Mouse (Mus musculus): ENCODE measurements around the gene Cdc42bpa. TPM values are rescaled to one million over a fixed set of nuclear protein-coding genes. Genes with fewer than 3 reads are reported as not detected.
"Not testable (repeated sequence)": the region's sequence is repeated elsewhere in the genome, so short reads cannot be mapped to it uniquely, and the experiment has no call there.

The Cdc42bpa gene
- total RNA-seq, 2 experiments from 2014 or later = 185 to 187 TPM

- intact Hi-C loops (cut with DNase I) = loop anchor here (10.0 kb wide), 1 partner anchor 49 kb away; no protein-coding TSS in a partner anchor
- DNase-seq = no peak
These were observed 63.2 kb downstream of the Cdc42bpa start for GRCm38 (mm10) chr1:180023512-180023911.

- intact Hi-C loops (cut with DNase I) = loop anchor here (10.0 kb wide), 1 partner anchor 55 kb away; no protein-coding TSS in a partner anchor
- not testable (repeated sequence) for DNase-seq
These were observed 69.6 kb downstream of the Cdc42bpa start for GRCm38 (mm10) chr1:180029863-180030262.

- intact Hi-C loops (cut with DNase I) = no loop called here
- DNase-seq = no peak
These were observed 70.5 kb downstream of the Cdc42bpa start for GRCm38 (mm10) chr1:180030631-180031365.

DNA sequence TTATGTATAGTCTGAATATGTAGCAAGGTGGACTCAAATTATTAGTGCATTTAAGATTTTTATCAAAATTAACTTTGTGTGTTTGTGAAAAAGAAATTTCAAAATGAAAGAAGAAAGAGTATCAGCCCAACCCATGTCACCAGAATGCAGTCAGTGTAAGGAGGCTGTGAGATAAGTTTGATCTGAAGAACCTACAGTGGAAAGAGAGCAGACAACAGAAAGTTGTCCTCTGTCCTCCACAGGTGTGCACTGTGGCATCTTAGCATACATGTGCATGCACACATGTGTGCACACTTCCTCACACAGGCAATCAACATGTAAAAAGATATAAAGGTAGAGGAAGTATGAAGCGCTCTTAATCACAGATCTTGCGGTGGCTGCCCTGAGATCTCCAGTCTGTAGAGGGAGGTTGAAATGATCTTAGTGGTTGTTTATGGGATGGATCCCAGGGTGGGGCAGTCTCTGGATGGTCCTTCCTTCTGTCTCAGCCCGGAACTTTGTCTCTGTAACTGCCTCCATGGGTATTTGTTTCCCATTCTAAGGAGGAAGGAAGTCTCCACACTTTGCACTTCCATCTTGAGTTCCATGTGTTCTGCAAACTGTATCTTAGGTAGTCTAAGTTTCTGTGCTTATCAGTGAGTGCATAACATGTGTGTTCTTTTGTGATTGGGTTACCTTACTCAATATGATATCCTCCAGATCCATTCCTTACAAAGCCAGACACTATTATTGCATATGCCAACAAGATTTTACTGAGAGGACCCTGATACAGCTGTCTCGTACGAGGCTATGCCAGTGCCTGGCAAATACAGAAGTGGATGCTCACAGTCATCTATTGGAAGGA is 71.7 kb downstream of the Cdc42bpa start:
- intact Hi-C loops (cut with DNase I) = no loop called here
- no peak for DNase-seq

DNA sequence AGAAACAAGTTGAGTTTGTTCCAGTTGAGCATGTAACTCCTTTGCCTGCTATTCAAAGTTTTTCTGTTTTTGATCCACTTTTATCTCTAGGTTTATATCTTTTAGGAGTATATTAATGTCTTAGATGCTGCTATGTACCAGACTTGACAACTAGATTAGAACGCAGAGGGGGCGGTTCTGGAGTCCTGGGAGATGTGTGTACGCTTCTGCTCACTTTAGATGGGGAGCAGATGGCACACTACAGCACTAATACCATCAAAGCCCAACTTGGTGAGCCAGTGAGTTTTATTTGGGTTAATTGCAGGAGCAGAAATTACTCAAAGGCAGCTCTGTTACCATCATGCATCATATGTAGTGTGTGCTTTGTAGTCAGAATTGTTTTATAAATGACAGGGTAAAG is 77.2 kb downstream of the Cdc42bpa start:
- intact Hi-C loops (cut with DNase I) = no loop called here
- DNase-seq = no peak

- intact Hi-C loops (cut with DNase I) = no loop called here
- no peak for DNase-seq
These were observed 83.9 kb downstream of the Cdc42bpa start for GRCm38 (mm10) chr1:180044160-180044559.

DNA sequence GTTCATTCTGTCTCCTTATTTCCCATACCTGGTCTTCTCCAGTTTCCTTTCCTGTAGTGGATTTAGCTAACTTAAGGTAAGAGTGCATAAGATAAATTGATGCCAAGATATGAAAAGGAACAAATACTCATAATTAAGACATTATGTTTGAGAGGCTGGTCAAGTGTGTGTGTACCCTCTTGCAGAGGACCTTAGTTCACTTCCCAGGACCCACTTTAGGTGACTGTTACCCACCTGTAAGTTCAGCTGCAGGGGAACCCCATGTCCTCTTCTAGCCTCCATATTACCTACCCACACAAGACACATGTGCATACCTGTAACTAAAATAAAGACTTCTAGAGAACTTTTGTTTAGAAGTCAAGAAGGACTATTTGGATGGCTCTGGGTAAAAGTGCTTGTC is 84.9 kb downstream of the Cdc42bpa start:
- intact Hi-C loops (cut with DNase I) = no loop called here

DNA sequence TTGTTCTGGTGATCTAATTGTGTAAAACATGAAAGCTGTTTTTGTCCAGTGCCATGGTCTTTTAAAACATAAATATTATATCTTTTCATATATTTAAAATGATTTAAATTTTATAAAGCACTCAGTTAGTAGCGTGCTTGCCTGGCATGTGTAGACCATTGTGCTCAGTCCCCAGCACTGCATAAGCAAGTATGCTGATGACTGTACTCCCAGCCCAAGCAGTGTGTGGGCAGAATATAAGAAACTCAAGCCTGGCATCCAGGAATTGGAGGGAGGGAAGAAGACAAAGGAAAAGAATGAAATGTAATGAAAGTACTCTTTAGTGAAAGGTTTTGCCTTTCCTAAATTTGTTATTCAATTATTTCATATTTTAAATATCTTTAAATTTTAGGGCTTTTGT is 128.9 kb downstream of the Cdc42bpa start:
- intact Hi-C loops (cut with DNase I) = no loop called here
- no peak for DNase-seq

More for the DNA sequence above, 84.9 kb downstream of the Cdc42bpa start:
- DNase-seq = no peak

DNA sequence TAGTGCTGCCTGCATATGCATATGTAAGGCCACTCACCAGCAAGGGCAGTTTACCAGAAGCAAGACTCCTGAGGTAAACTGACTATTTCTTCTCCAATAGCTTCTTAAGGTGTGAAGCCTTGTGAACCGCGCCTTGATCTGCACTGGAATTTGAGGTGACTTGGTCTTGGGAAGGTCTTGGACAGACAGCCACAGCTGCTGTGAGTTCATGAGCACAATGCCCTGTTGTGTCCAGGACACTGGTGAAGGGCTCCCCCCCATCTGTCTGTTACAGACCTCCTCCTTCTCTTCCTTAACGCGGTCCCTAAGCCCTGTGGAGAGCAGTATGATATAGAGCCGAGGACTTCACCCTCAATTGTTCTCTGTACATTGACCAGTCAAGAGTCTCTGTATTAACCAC is 138.2 kb downstream of the Cdc42bpa start:
- intact Hi-C loops (cut with DNase I) = no loop called here
- no peak for DNase-seq

GRCm38 (mm10) chr1:180104567-180104966 is 144.3 kb downstream of the Cdc42bpa start:
- DNase-seq = no peak
- intact Hi-C loops (cut with DNase I) = no loop called here

- intact Hi-C loops (cut with DNase I) = no loop called here
These were observed 148.8 kb downstream of the Cdc42bpa start for GRCm38 (mm10) chr1:180109050-180109449.

DNA sequence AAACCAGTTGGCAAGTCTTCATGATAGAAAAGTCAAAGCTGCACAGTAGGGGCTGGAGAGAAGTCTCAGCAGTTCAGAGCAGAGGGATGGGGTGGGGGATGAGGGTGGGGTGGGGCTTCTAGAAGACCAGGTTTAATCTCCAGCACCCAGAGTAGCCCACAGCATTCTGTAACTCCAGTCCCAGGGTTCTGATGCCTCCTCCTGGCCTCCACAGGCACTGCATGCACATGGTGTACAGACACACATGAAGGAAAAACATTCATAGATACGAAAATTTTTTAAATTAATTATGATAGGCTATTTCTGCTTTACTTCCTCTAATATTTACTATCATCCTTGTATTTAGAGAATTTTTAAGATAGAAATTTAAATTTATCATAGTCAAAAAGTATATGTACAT is 156.3 kb downstream of the Cdc42bpa start:
- intact Hi-C loops (cut with DNase I) = no loop called here
- peak; percentile 19 for DNase-seq

More at GRCm38 (mm10) chr1:180109050-180109449, 148.8 kb downstream of the Cdc42bpa start:
- DNase-seq = no peak

DNA sequence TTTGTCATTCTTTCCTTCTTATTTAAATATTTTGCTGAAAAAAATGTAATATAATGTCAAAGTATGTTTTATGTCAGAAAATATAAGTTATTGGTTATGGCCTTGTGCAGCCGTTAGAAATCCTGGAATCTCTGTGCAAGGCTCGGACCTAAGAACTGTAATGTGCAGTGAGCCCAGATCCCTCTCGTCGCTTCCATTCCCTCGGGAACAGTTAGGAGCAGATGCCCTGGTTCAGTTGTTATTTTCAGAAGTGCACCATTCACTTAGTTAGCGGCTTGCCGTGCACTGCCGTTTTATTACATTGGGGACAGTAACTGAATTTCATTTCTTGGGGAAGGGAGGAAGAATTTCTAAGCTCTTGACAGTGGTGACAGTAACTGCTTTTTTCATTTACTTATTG is 158.0 kb downstream of the Cdc42bpa start:
- intact Hi-C loops (cut with DNase I) = no loop called here

GRCm38 (mm10) chr1:180128077-180128792 is 168.0 kb downstream of the Cdc42bpa start:
- intact Hi-C loops (cut with DNase I) = no loop called here
- DNase-seq = no peak

More for the DNA sequence above, 158.0 kb downstream of the Cdc42bpa start:
- DNase-seq = no peak

- intact Hi-C loops (cut with DNase I) = no loop called here
- DNase-seq = no peak
These were observed 171.1 kb downstream of the Cdc42bpa start for GRCm38 (mm10) chr1:180131402-180131801.

DNA sequence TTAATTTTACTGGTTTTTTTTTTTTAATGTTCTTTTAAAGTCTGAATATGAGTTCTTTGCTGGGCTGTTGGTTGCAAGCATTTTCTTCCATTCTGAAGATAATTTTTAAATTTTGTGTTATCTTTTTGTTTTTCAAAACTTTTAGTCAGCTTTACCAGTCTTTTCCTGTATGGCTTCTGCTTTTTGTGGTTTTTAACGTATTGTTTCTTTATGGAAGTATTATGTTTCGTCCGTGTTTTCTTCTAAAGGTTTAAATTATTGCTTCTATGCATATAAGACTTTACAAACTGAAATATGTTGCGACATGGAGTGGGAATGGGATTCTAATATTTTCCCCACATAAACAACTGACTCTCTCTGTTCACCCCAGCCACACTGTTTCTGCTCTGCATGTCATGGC is 171.9 kb downstream of the Cdc42bpa start:
- intact Hi-C loops (cut with DNase I) = no loop called here
- DNase-seq = no peak

DNA sequence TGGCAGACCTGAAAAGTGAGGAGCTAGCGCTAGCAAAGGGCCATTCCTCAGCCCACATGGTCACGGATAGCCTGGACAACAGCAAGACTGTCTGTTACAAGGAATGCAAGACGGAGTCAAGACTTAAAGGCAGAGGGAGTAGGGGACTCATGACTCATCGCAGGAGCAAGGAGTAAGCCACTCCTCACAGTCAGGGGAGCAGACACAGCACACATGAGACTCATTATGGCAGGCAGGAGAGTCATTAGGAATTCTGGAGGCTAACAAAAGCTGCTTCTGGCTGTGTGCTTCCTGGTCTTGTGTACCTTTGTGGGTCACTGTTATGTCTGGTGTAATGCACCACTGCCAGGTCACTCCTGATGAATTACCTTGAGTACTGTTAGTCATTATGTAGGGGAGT is 178.9 kb downstream of the Cdc42bpa start:
- intact Hi-C loops (cut with DNase I) = no loop called here
- no peak for DNase-seq

GRCm38 (mm10) chr1:180140970-180141369 is 180.7 kb downstream of the Cdc42bpa start:
- no peak for DNase-seq
- intact Hi-C loops (cut with DNase I) = loop anchor here (10.0 kb wide), 1 partner anchor 286 kb away; no protein-coding TSS in a partner anchor

- intact Hi-C loops (cut with DNase I) = loop anchor here (10.0 kb wide), 1 partner anchor 293 kb away; no protein-coding TSS in a partner anchor
- DNase-seq = no peak
These were observed 187.8 kb downstream of the Cdc42bpa start for GRCm38 (mm10) chr1:180148036-180148435.

GRCm38 (mm10) chr1:180148563-180148962 is 188.3 kb downstream of the Cdc42bpa start:
- intact Hi-C loops (cut with DNase I) = loop anchor here (10.0 kb wide), 1 partner anchor 294 kb away; no protein-coding TSS in a partner anchor
- DNase-seq = no peak

GRCm38 (mm10) chr1:180151191-180151590 is 190.9 kb downstream of the Cdc42bpa start:
- no peak for DNase-seq
- intact Hi-C loops (cut with DNase I) = no loop called here
